ENCODE assay signal across 8 mouse cellular contexts in the genomic region with DNA sequence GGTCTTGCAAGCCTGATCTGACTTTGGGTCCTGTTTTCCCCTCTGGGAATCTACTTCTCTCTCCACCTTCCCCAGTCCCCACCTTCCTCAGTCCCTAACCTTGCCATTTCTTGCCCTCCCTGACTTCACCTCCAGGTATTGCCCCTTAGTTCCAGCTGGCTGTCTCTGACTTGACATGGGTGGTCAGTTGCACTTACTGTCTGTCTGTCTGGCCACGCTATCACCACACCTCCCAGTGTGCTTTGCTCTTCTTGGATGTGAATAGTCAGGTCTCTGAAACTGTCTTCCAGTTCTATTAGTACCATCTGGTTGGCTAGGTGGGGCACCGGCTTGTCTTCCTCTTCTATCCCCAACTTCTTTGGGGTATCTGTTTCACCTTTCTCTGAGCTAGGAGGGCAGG. TPM values are rescaled to one million over a fixed set of nuclear protein-coding genes. Genes with fewer than 3 reads are reported as not detected.
DNase-seq lines count a peak whose midpoint lies in the region; ATAC-seq and TF ChIP-seq lines count a peak whose summit lies in the region.

No protein-coding gene starts in this region.

- H3K4me2 ChIP-seq in kidney, postnatal 0 days (ENCODE audit: low read length), result peak overlapping the region; percentile 91
- H3K4me2 ChIP-seq in embryonic facial prominence, embryonic 13.5 days, result peak overlapping the region; percentile 87
- H3K4me2 ChIP-seq in hindbrain, postnatal 0 days (ENCODE audit: low read depth, low read length), result peak overlapping the region; percentile 83
- peak overlapping the region; percentile 89 for H3K4me2 ChIP-seq in midbrain, postnatal 0 days (ENCODE audit: low read depth, low read length, poor library complexity, severe bottlenecking)

- H3K9me3 ChIP-seq in kidney, postnatal 0 days (replicated peaks; ENCODE audit: low read length), result no peaks in the 10 kb centered on the region
- no peaks in the 10 kb centered on the region for H3K9me3 ChIP-seq in embryonic facial prominence, embryonic 13.5 days
- no peaks in the 10 kb centered on the region for H3K9me3 ChIP-seq in hindbrain, postnatal 0 days (ENCODE audit: low read length)
- H3K9me3 ChIP-seq in midbrain, postnatal 0 days (ENCODE audit: low read length), result no peaks in the 10 kb centered on the region

- no peak for TF ChIP-seq CTCF in kidney, postnatal 0 days (IDR thresholded peaks at IDR 0.05; ENCODE audit: low read depth)
- no peak for TF ChIP-seq CTCF in hindbrain, postnatal 0 days (IDR thresholded peaks at IDR 0.05; ENCODE audit: low read depth)
- TF ChIP-seq CTCF in midbrain, postnatal 0 days (IDR thresholded peaks at IDR 0.05), result no peak

- DNase-seq in kidney, postnatal 0 days (ENCODE audit: low spot score), result no peak
- DNase-seq in kidney, adult 11 months, result no peak
- DNase-seq in hindbrain, postnatal 0 days (ENCODE audit: low spot score), result peak; percentile 17
- no peak for DNase-seq in midbrain, postnatal 0 days (ENCODE audit: low spot score)
- DNase-seq in frontal cortex, postnatal 10 days (ENCODE audit: low spot score in 2 of 2), result no peak
- no peak for DNase-seq in layer of hippocampus, adult 8-10 months (ENCODE audit: low spot score in 2 of 2)
- no peak for DNase-seq in layer of hippocampus, adult 9-11 months

- H3K27me3 ChIP-seq in kidney, postnatal 0 days (ENCODE audit: insufficient read depth, low read length), result no peaks in the 10 kb centered on the region
- H3K27me3 ChIP-seq in embryonic facial prominence, embryonic 13.5 days, result peaks cover 39% of the 10 kb centered on the region
- 0 out of 2 replicates have a peak, but pooled peaks cover 4% of the 10 kb centered on the region for H3K27me3 ChIP-seq in hindbrain, postnatal 0 days (ENCODE audit: insufficient read depth, low read length)
- peaks cover 4% of the 10 kb centered on the region; the same call in 1 of the 2 replicates for H3K27me3 ChIP-seq in midbrain, postnatal 0 days (ENCODE audit: insufficient read depth, low read length)

- peak overlapping the region; percentile 87 for H3K4me3 ChIP-seq in kidney, postnatal 0 days (replicated peaks; ENCODE audit: low read depth, low read length)
- peak overlapping the region; percentile 79 for H3K4me3 ChIP-seq in embryonic facial prominence, embryonic 13.5 days
- H3K4me3 ChIP-seq in hindbrain, postnatal 0 days (ENCODE audit: low read length), result peak overlapping the region; percentile 86
- H3K4me3 ChIP-seq in midbrain, postnatal 0 days (ENCODE audit: low read depth, low read length), result peak overlapping the region; percentile 77

- H3K4me1 ChIP-seq in kidney, postnatal 0 days (replicated peaks; ENCODE audit: insufficient read depth, low read length), result peaks cover 12% of the 10 kb centered on the region
- peaks cover 17% of the 10 kb centered on the region for H3K4me1 ChIP-seq in embryonic facial prominence, embryonic 13.5 days
- H3K4me1 ChIP-seq in hindbrain, postnatal 0 days (ENCODE audit: insufficient read depth, low read length), result peaks cover 5% of the 10 kb centered on the region; the same call in 1 of the 2 replicates
- H3K4me1 ChIP-seq in midbrain, postnatal 0 days (ENCODE audit: insufficient read depth, low read length), result peaks cover 8% of the 10 kb centered on the region; the same call in 1 of the 2 replicates

- no peak overlapping the region for H3K27ac ChIP-seq in kidney, postnatal 0 days
- no peak overlapping the region for H3K27ac ChIP-seq in embryonic facial prominence, embryonic 13.5 days
- peak overlapping the region; percentile 75; the same call in 1 of the 2 replicates for H3K27ac ChIP-seq in hindbrain, postnatal 0 days
- no peak overlapping the region for H3K27ac ChIP-seq in midbrain, postnatal 0 days (ENCODE audit: low read depth, low read length)

- no peak for ATAC-seq in kidney, postnatal 0 days (replicated peaks; ENCODE audit: low FRiP score, low read depth)
- no peak for ATAC-seq in embryonic facial prominence, embryonic 13.5 days (ENCODE audit: insufficient number of reproducible peaks, insufficient read depth, low FRiP score, low TSS enrichment, low read depth)
- no peak for ATAC-seq in hindbrain, postnatal 0 days
- no peak for ATAC-seq in midbrain, postnatal 0 days (ENCODE audit: low FRiP score)

- H3K9ac ChIP-seq in kidney, postnatal 0 days (ENCODE audit: low read depth, low read length), result peak overlapping the region; percentile 75
- peak overlapping the region; percentile 84 for H3K9ac ChIP-seq in embryonic facial prominence, embryonic 13.5 days
- peak overlapping the region; percentile 84 for H3K9ac ChIP-seq in hindbrain, postnatal 0 days (replicated peaks; ENCODE audit: low read length)
- H3K9ac ChIP-seq in midbrain, postnatal 0 days (replicated peaks; ENCODE audit: low read length, poor library complexity, severe bottlenecking), result peak overlapping the region; percentile 87

- 23% methylated on average over 2 of the region's 2 CpGs for WGBS in kidney, postnatal 0 days
- 21% methylated on average over 2 of the region's 2 CpGs for WGBS in embryonic facial prominence, embryonic 13.5 days
- WGBS in hindbrain, postnatal 0 days, result 19% methylated on average over 2 of the region's 2 CpGs
- 31% methylated on average over 2 of the region's 2 CpGs for WGBS in midbrain, postnatal 0 days

- H3K36me3 ChIP-seq in kidney, postnatal 0 days (ENCODE audit: insufficient read depth, low read length), result 0 out of 2 replicates have a peak, but pooled peaks cover 4% of the 10 kb centered on the region
- no peaks in the 10 kb centered on the region for H3K36me3 ChIP-seq in embryonic facial prominence, embryonic 13.5 days
- H3K36me3 ChIP-seq in hindbrain, postnatal 0 days (ENCODE audit: insufficient read depth, low read length), result no peaks in the 10 kb centered on the region
- no peaks in the 10 kb centered on the region for H3K36me3 ChIP-seq in midbrain, postnatal 0 days (ENCODE audit: insufficient read depth, low read length)

RNA-seq across cellular contexts. Expression of a gene that starts 1.2 kb away (rescaled TPM):
- 1.6 and 1.7 TPM in 2 replicates for polyA plus RNA-seq in kidney, postnatal 0 days (2015; fragmentation: Nextera tagmentation; extraction: Ambion mirVana)
- polyA plus RNA-seq in embryonic facial prominence, embryonic 13.5 days (2015; fragmentation: Nextera tagmentation; extraction: Ambion mirVana), result 2.5 and 3.9 TPM in 2 replicates
- 16.6 and 26.1 TPM in 2 replicates for total RNA-seq in hindbrain, postnatal 0 days (2014; rRNA removed)
- 2.9 and 3.0 TPM in 2 replicates for polyA plus RNA-seq in hindbrain, postnatal 0 days (2015; fragmentation: Nextera tagmentation; extraction: Ambion mirVana)
- 16.4 and 20.8 TPM in 2 replicates for total RNA-seq in midbrain, postnatal 0 days (2014; rRNA removed)
- polyA plus RNA-seq in midbrain, postnatal 0 days (2015; fragmentation: Nextera tagmentation; extraction: Ambion mirVana), result 2.1 and 2.5 TPM in 2 replicates
- total RNA-seq in layer of hippocampus, adult 8-10 months (2022), result 10 to 100 TPM; 49.8 to 57.2 (median 54.3) TPM
